Mouse (Mus musculus) hindbrain, postnatal 0 days (tissue): ENCODE data around the gene Ndp. TPM values are rescaled to one million over a fixed set of nuclear protein-coding genes. Genes with fewer than 3 reads are reported as not detected.

Experiments used
- ATAC-seq: fragments of 200-750 bp; cut with Nextera tagmentation; 2 replicates; pipeline ENCODE4 v1.8.0; 2017; ENCODE audit warnings: mild to moderate bottlenecking, moderate TSS enrichment, moderate library complexity
- DNase-seq: peaks from one replicate; pipeline ENCODE4 v3.0.0-alpha.2; 2015; ENCODE audit warnings: low spot score
- H3K27ac ChIP-seq: fragments of 300-500 bp; sonication (generic); 2 replicates; pipeline ENCODE4 v1.5.1; 2014; ENCODE audit warnings: mild to moderate bottlenecking
- H3K27me3 ChIP-seq: fragments of 300-500 bp; sonication (generic); 2 replicates; pipeline ENCODE4 v1.6.1; 2014; ENCODE audit warnings: low read length, mixed read lengths; ENCODE audit not compliant: insufficient read depth
- H3K36me3 ChIP-seq: fragments of 300-500 bp; sonication (generic); 2 replicates; pipeline ENCODE4 v1.6.1; 2014; ENCODE audit warnings: low read length, mixed read lengths; ENCODE audit not compliant: insufficient read depth
- H3K4me1 ChIP-seq: fragments of 300-500 bp; sonication (generic); 2 replicates; pipeline ENCODE4 v1.6.1; 2014; ENCODE audit warnings: antibody characterized with exemption, low read length, mixed read lengths; ENCODE audit not compliant: insufficient read depth
- H3K4me2 ChIP-seq: fragments of 300-500 bp; sonication (generic); 2 replicates; pipeline ENCODE4 v1.6.1; 2014; ENCODE audit warnings: low read depth, mild to moderate bottlenecking, low read length, moderate library complexity, mixed read lengths
- H3K4me3 ChIP-seq: fragments of 300-500 bp; sonication (generic); 2 replicates; pipeline ENCODE4 v1.5.1; 2014; ENCODE audit warnings: low read length
- H3K9ac ChIP-seq: fragments of 300-500 bp; sonication (generic); replicated peaks from 2 replicates; pipeline ENCODE4 v1.6.1; 2014; ENCODE audit warnings: mild to moderate bottlenecking, low read length, moderate library complexity, mixed read lengths
- H3K9me3 ChIP-seq: fragments of 300-500 bp; sonication (generic); 2 replicates; pipeline ENCODE4 v1.6.1; 2016; ENCODE audit warnings: low read length, mixed read lengths
- CTCF ChIP-seq: IDR thresholded peaks from 2 replicates; pipeline ENCODE4 v1.5.1; 2016; ENCODE audit warnings: antibody characterized with exemption, control low read depth, low read depth
- WGBS: fragments of 180-500 bp; shearing (Covaris S2); extraction: QIAGEN DNeasy Blood & Tissue Kit; methylation state at CpG from one replicate; pipeline ENCODE4 v1.1.7; 2014; 5-methylcytosine and 5-hydroxymethylcytosine counted together
- polyA plus RNA-seq: library from polyadenylated mRNA; unstranded; fragments of >200 nt; fragmentation: Nextera tagmentation; extraction: Ambion mirVana; gene quantifications from 2 replicates; pipeline ENCODE4 v1.2.1, GENCODE M21; 2015
- total RNA-seq: library from RNA; depleted of rRNA; stranded (reverse); fragments of >200 nt; gene quantifications from 2 replicates; pipeline ENCODE4 v1.2.3, GENCODE M21; 2014; rRNA removed

The Ndp gene
- total and polyA plus RNA-seq, 2 experiments from 2014 or later = 7.5 to 9.8 TPM

GRCm38 (mm10) chrX:16837293-16837692, 74.3 kb downstream of the Ndp start:
- Histone ChIP-seq H3K4me1 (no peaks in the 10 kb centered on the region), H3K9me3 (no peaks in the 10 kb centered on the region), H3K9ac (no peak overlapping the region), H3K27me3 (no peaks in the 10 kb centered on the region), H3K27ac (no peak overlapping the region), H3K4me3 (no peak overlapping the region), H3K4me2 (no peak overlapping the region), H3K36me3 (no peaks in the 10 kb centered on the region)
- DNase-seq (no peak), ATAC-seq (no peak)
- WGBS = 89% methylated on average over 1 of the region's 1 CpGs
- no peak for TF ChIP-seq CTCF

- ATAC-seq (no peak), DNase-seq (no peak)
- H3K9me3 ChIP-seq = no peaks in the 10 kb centered on the region
- H3K4me3 ChIP-seq = no peak overlapping the region
- no peak overlapping the region for H3K27ac ChIP-seq
- H3K36me3 ChIP-seq = no peaks in the 10 kb centered on the region
- TF ChIP-seq CTCF = no peak
- no peaks in the 10 kb centered on the region for H3K4me1 ChIP-seq
- H3K9ac ChIP-seq = no peak overlapping the region
- H3K4me2 ChIP-seq = no peak overlapping the region
- H3K27me3 ChIP-seq = no peaks in the 10 kb centered on the region
These were observed 75.0 kb downstream of the Ndp start for GRCm38 (mm10) chrX:16836488-16837082.

Other genes with a start within 250 kb of the Ndp start
- 3.2 and 4.7 TPM in 2 replicates for gene Maob, start 94.4 kb downstream of the Ndp start, total RNA-seq
- gene Maob, start 94.4 kb downstream of the Ndp start, polyA plus RNA-seq = 5.7 and 6.3 TPM in 2 replicates